Mouse (Mus musculus) naive thymus-derived CD4-positive, alpha-beta T cell, adult 5 months (primary cell): ENCODE data around the gene Oscp1. TPM values are rescaled to one million over a fixed set of nuclear protein-coding genes. Genes with fewer than 3 reads are reported as not detected.

ENCODE experiments used
- polyA plus RNA-seq: library from polyadenylated mRNA; unstranded; fragments of 100-300 nt; shearing (Covaris generic); gene quantifications from one replicate; pipeline ENCODE4 v1.2.1, GENCODE M21; 2017

The Oscp1 gene
- polyA plus RNA-seq = 0.07 TPM

GRCm38 (mm10) chr4:126058134-126058996, at the start of gene Oscp1:
Gene Oscp1 (plus strand): TSS chr4:126058565.

GRCm38 (mm10) chr4:126024303-126024900, 34.0 kb upstream of the Oscp1 start, which contains the start of gene Csf3r:
Gene Csf3r (plus strand): TSS chr4:126024550.

GRCm38 (mm10) chr4:126046851-126047585, 11.3 kb upstream of the Oscp1 start, which contains the start of gene Mrps15:
Gene Mrps15 (plus strand): TSS chr4:126046925.

GRCm38 (mm10) chr4:126096464-126097111, 38.2 kb downstream of the Oscp1 start, which contains the start of gene Lsm10:
Gene Lsm10 (plus strand): TSS chr4:126096623.

GRCm38 (mm10) chr4:126103590-126104068, 45.3 kb downstream of the Oscp1 start, which contains the start of gene Stk40:
Gene Stk40 (plus strand): TSS chr4:126103957.

Other genes starting within 250 kb of the Oscp1 start
- not detected for gene Csf3r, start 34.0 kb upstream of the Oscp1 start, polyA plus RNA-seq
- gene Mrps15, start 11.6 kb upstream of the Oscp1 start, polyA plus RNA-seq = 81.3 TPM
- gene Lsm10, start 38.1 kb downstream of the Oscp1 start, polyA plus RNA-seq = 16.6 TPM
- 42.3 TPM for gene Stk40, start 45.4 kb downstream of the Oscp1 start, polyA plus RNA-seq
- gene Eva1b, start 89.2 kb downstream of the Oscp1 start, polyA plus RNA-seq = 20.7 TPM
- gene Sh3d21, start 104.9 kb downstream of the Oscp1 start, polyA plus RNA-seq = 0.91 TPM
- 335 TPM for gene Thrap3, start 144.2 kb downstream of the Oscp1 start, polyA plus RNA-seq
- 38.1 TPM for gene Map7d1, start 197.8 kb downstream of the Oscp1 start, polyA plus RNA-seq
- 66.7 TPM for gene Trappc3, start 203.8 kb downstream of the Oscp1 start, polyA plus RNA-seq
- not detected for gene Col8a2, start 228.2 kb downstream of the Oscp1 start, polyA plus RNA-seq